Mouse (Mus musculus): ENCODE results near the gene Mrpl58. TPM values are rescaled to one million over a fixed set of nuclear protein-coding genes. Genes with fewer than 3 reads are reported as not detected.

The Mrpl58 gene
- total RNA-seq, 2 experiments from 2014 or later, result 98.1 to 105 TPM

GRCm38 (mm10) chr11:115460976-115461375 is 57.4 kb downstream of the Mrpl58 start:
- DNase-seq, result no peak

GRCm38 (mm10) chr11:115461846-115462242 is 58.3 kb downstream of the Mrpl58 start:
- DNase-seq, result no peak

Small RNA genes lying within 50 kb of the gene (microRNA-seq; reads per million reads assigned to microRNA genes)
- gene Mir3968, result 0 reads per million in 2 experiments

Other genes starting within 250 kb of the Mrpl58 start
- gene Slc9a3r1, start 240.4 kb upstream of the Mrpl58 start, total RNA-seq (2021), result 10 to 100 TPM; 72.1 to 73.7 TPM
- gene Tmem104, start 216.3 kb upstream of the Mrpl58 start, total RNA-seq (2021), result 10 to 100 TPM; 16.7 to 19.1 TPM
- 10 to 100 TPM; 21.7 to 24.1 TPM for gene Nat9, start 215.9 kb upstream of the Mrpl58 start, total RNA-seq (2021)
- gene Grin2c, start 136.5 kb upstream of the Mrpl58 start, total RNA-seq (2021), result 10 to 100 TPM; 43.5 to 50.9 TPM
- gene Fdxr, start 126.7 kb upstream of the Mrpl58 start, total RNA-seq (2021), result 10 to 100 TPM; 20.9 to 24.2 TPM
- 10 to 100 TPM; 12.9 to 13.7 TPM for gene Fads6, start 106.1 kb upstream of the Mrpl58 start, total RNA-seq (2021)
- gene Otop2, start 96.6 kb upstream of the Mrpl58 start, total RNA-seq (2021), result under 1 TPM in 1 of 2 experiments, not detected in 1; 0.52 TPM
- under 1 TPM; 0.30 to 0.35 TPM for gene Ush1g, start 81.7 kb upstream of the Mrpl58 start, total RNA-seq (2021)
- gene Otop3, start 69.0 kb upstream of the Mrpl58 start, total RNA-seq (2021), result under 1 TPM in 1 of 2 experiments, not detected in 1; 0.22 TPM
- 100 to 1,000 TPM; 106 to 109 TPM for gene Hid1, start 36.0 kb upstream of the Mrpl58 start, total RNA-seq (2021)
- gene Cdr2l, start 21.8 kb upstream of the Mrpl58 start, total RNA-seq (2021), result 10 to 100 TPM; 25.3 to 25.7 TPM
- 100 to 1,000 TPM; 478 to 524 TPM for gene Atp5h, start 16.2 kb downstream of the Mrpl58 start, total RNA-seq (2021)
- 10 to 100 TPM; 69.2 to 77.4 TPM for gene Kctd2, start 16.4 kb downstream of the Mrpl58 start, total RNA-seq (2021)
- not detected for gene Trim80, start 36.8 kb downstream of the Mrpl58 start, total RNA-seq (2021)
- not detected for gene Slc16a5, start 58.7 kb downstream of the Mrpl58 start, total RNA-seq (2021)
- 10 to 100 TPM; 10.9 to 11.2 TPM for gene Armc7, start 71.9 kb downstream of the Mrpl58 start, total RNA-seq (2021)
- 10 to 100 TPM; 62.5 to 67.8 TPM for gene Nt5c, start 88.1 kb downstream of the Mrpl58 start, total RNA-seq (2021)
- gene Jpt1, start 110.6 kb downstream of the Mrpl58 start, total RNA-seq (2021), result 100 to 1,000 TPM; 138 to 161 TPM
- 100 to 1,000 TPM; 324 to 344 TPM for gene Sumo2, start 132.5 kb downstream of the Mrpl58 start, total RNA-seq (2021)
- gene Nup85, start 160.7 kb downstream of the Mrpl58 start, total RNA-seq (2021), result 10 to 100 TPM; 49.8 to 60.7 TPM
- 10 to 100 TPM; 48.8 to 61.3 TPM for gene Mrps7, start 200.2 kb downstream of the Mrpl58 start, total RNA-seq (2021)
- gene Gga3, start 200.3 kb downstream of the Mrpl58 start, total RNA-seq (2021), result 10 to 100 TPM; 68.7 to 80.7 TPM
- gene Mif4gd, start 209.2 kb downstream of the Mrpl58 start, total RNA-seq (2021), result 10 to 100 TPM; 21.0 to 21.2 TPM
- 10 to 100 TPM; 64.0 to 66.0 TPM for gene Slc25a19, start 224.5 kb downstream of the Mrpl58 start, total RNA-seq (2021)

Data from layer of hippocampus, postnatal 36 days (tissue).